Mouse (Mus musculus) embryo, embryonic 10 days (tissue): Measurements from ENCODE around the gene Gtf2h3.

Source experiments
- DNase-seq: peaks from one replicate; pipeline ENCODE4 v3.0.0-alpha.2; 2015; ENCODE audit warnings: low spot score

Gene Gtf2h3

GRCm38 (mm10) chr5:124637300-124637699 lies 58.4 kb downstream of the Gtf2h3 start:
- DNase-seq: no peak

GRCm38 (mm10) chr5:124637836-124638235 lies 58.9 kb downstream of the Gtf2h3 start:
- DNase-seq: no peak
